Mouse (Mus musculus): ENCODE measurements around the gene 1700025G04Rik. TPM values are rescaled to one million over a fixed set of nuclear protein-coding genes. Genes with fewer than 3 reads are reported as not detected.
"Not testable (repeated sequence)": the region's sequence is repeated elsewhere in the genome, so short reads cannot be mapped to it uniquely, and the experiment has no call there.

The 1700025G04Rik gene
- polyA plus RNA-seq, 1 experiment from 2014 or later = 45.1 TPM

- no peak overlapping the region for H3K9ac ChIP-seq
- H3K9me3 ChIP-seq = no peaks in the 10 kb centered on the region
- no peak overlapping the region for H3K4me2 ChIP-seq
- H3K36me3 ChIP-seq = peaks cover 32% of the 10 kb centered on the region
- no peak overlapping the region for H3K4me3 ChIP-seq
- WGBS = 30% methylated on average over 5 of the region's 5 CpGs
- H3K27ac ChIP-seq (replicated peaks) = no peak overlapping the region
- H3K4me1 ChIP-seq (replicated peaks) = no peaks in the 10 kb centered on the region
- no peak for ATAC-seq (ENCODE audit: low read depth)
- H3K27me3 ChIP-seq = no peaks in the 10 kb centered on the region
These were observed 269.5 kb downstream of the 1700025G04Rik start for GRCm38 (mm10) chr1:151820457-151820856.

GRCm38 (mm10) chr1:151819190-151819589 lies 270.7 kb downstream of the 1700025G04Rik start:
- H3K36me3 ChIP-seq = peaks cover 41% of the 10 kb centered on the region
- no peaks in the 10 kb centered on the region for H3K4me1 ChIP-seq (replicated peaks)
- H3K9ac ChIP-seq = no peak overlapping the region
- no peak for ATAC-seq (ENCODE audit: low read depth)
- no peak overlapping the region for H3K4me2 ChIP-seq
- H3K4me3 ChIP-seq = no peak overlapping the region
- H3K9me3 ChIP-seq = no peaks in the 10 kb centered on the region
- WGBS = 91% methylated on average over 7 of the region's 7 CpGs
- no peaks in the 10 kb centered on the region for H3K27me3 ChIP-seq
- no peak overlapping the region for H3K27ac ChIP-seq (replicated peaks)

GRCm38 (mm10) chr1:151816051-151816450 lies 273.9 kb downstream of the 1700025G04Rik start:
- H3K4me1 ChIP-seq (replicated peaks) = no peaks in the 10 kb centered on the region
- WGBS = 98% methylated on average over 3 of the region's 3 CpGs
- no peaks in the 10 kb centered on the region for H3K27me3 ChIP-seq
- H3K4me3 ChIP-seq = no peak overlapping the region
- no peaks in the 10 kb centered on the region for H3K9me3 ChIP-seq
- no peak overlapping the region for H3K9ac ChIP-seq
- no peak for ATAC-seq (ENCODE audit: low read depth)
- H3K36me3 ChIP-seq = peaks cover 61% of the 10 kb centered on the region
- H3K27ac ChIP-seq (replicated peaks) = no peak overlapping the region
- no peak overlapping the region for H3K4me2 ChIP-seq

GRCm38 (mm10) chr1:151812004-151812712 lies 277.8 kb downstream of the 1700025G04Rik start:
- no peaks in the 10 kb centered on the region for H3K4me1 ChIP-seq (replicated peaks)
- H3K36me3 ChIP-seq = peaks cover 68% of the 10 kb centered on the region
- no peak overlapping the region for H3K27ac ChIP-seq (replicated peaks)
- no peaks in the 10 kb centered on the region for H3K9me3 ChIP-seq
- no peaks in the 10 kb centered on the region for H3K27me3 ChIP-seq
- no peak overlapping the region for H3K9ac ChIP-seq
- ATAC-seq (ENCODE audit: low read depth) = no peak
- no peak overlapping the region for H3K4me3 ChIP-seq
- H3K4me2 ChIP-seq = no peak overlapping the region
- WGBS = 70% methylated on average over 13 of the region's 13 CpGs

GRCm38 (mm10) chr1:151811456-151811855 lies 278.5 kb downstream of the 1700025G04Rik start:
- Histone ChIP-seq H3K4me2 (no peak overlapping the region), H3K36me3 (peaks cover 69% of the 10 kb centered on the region), H3K4me1 (replicated peaks) (no peaks in the 10 kb centered on the region), H3K9me3 (no peaks in the 10 kb centered on the region), H3K9ac (no peak overlapping the region), H3K4me3 (no peak overlapping the region), H3K27me3 (no peaks in the 10 kb centered on the region), H3K27ac (replicated peaks) (no peak overlapping the region)
- 84% methylated on average over 16 of the region's 16 CpGs for WGBS
- no peak for ATAC-seq (ENCODE audit: low read depth)

DNA sequence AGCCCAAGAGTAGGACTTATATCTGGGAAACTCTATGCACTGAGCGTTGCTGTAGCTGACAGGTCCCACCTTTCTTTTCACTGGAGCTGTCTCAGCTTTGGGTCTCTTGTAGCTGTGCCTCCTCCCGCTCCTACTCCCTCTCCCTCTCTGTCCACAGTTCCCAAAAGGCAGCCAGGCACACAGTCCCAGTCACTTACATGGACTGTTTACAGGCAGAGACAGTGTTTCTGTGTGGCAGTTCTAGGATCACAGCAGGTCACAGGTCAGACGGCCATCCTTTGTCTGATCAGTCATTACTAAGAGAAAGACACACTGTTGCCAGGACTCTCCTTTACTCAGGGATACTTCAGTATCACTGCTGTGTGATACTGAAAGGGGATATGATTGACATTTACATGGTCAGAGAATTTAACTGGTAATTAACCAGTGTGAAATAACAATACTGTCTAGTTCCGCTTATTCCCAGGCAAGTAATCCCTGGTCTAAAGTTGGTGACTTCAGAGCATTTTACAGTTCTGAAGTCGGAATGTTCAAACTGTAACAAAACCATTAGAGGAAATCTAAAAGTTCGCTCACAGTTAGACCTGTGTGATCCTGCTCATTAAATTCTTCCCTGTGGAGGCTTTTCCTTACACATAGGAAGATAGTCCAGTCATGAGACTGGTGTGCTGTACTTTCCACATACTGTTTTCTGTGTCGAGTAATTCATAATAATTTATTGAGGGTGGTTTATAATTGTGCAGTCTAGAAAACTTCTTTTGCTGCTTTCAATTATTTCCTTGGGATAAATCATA lies 279.1 kb downstream of the 1700025G04Rik start:
- no peak for ATAC-seq (ENCODE audit: low read depth)
- no peaks in the 10 kb centered on the region for H3K27me3 ChIP-seq
- peaks cover 67% of the 10 kb centered on the region for H3K36me3 ChIP-seq
- no peak overlapping the region for H3K4me3 ChIP-seq
- H3K9me3 ChIP-seq = no peaks in the 10 kb centered on the region
- no peak overlapping the region for H3K9ac ChIP-seq
- H3K4me2 ChIP-seq = no peak overlapping the region
- 59% methylated on average over 7 of the region's 7 CpGs for WGBS
- H3K4me1 ChIP-seq (replicated peaks) = no peaks in the 10 kb centered on the region
- H3K27ac ChIP-seq (replicated peaks) = no peak overlapping the region

DNA sequence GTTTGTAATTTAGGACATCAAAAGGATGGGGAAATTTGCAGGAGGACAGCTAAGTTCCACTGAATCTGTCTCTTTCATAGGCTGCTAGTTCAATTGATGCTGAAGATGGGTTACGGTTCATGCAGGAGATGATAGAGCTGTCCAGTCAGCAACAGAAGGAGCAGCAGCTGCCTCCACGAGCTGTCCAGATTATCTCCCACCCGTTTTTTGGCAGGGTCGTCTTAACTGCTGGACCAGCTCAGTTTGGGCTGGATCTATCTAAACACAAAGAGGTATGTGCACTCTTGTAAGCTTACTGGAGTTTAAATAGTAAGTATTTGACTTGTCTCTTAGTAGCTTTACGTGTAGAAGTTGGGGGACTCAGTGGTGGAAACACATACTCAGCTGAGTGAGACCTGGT lies 282.6 kb downstream of the 1700025G04Rik start:
- Histone ChIP-seq H3K4me1 (replicated peaks) (no peaks in the 10 kb centered on the region), H3K9me3 (no peaks in the 10 kb centered on the region), H3K4me3 (no peak overlapping the region), H3K27me3 (no peaks in the 10 kb centered on the region), H3K9ac (no peak overlapping the region), H3K4me2 (no peak overlapping the region), H3K27ac (replicated peaks) (no peak overlapping the region), H3K36me3 (peaks cover 61% of the 10 kb centered on the region)
- no peak for ATAC-seq (ENCODE audit: low read depth)
- 93% methylated on average over 5 of the region's 5 CpGs for WGBS

- WGBS = 81% methylated on average over 3 of the region's 3 CpGs
- H3K4me1 ChIP-seq (replicated peaks); ATAC-seq (ENCODE audit: low read depth): not testable (repeated sequence)
These were observed 287.1 kb downstream of the 1700025G04Rik start for GRCm38 (mm10) chr1:151802795-151803194.

More at GRCm38 (mm10) chr1:151802795-151803194, 287.1 kb downstream of the 1700025G04Rik start:
- peaks cover 54% of the 10 kb centered on the region for H3K36me3 ChIP-seq
- not testable (repeated sequence) for H3K4me3 ChIP-seq; H3K9ac ChIP-seq; H3K27me3 ChIP-seq; H3K9me3 ChIP-seq; H3K27ac ChIP-seq (replicated peaks); H3K4me2 ChIP-seq
